ENCODE assay signal across 10 mouse cellular contexts in the genomic region with DNA sequence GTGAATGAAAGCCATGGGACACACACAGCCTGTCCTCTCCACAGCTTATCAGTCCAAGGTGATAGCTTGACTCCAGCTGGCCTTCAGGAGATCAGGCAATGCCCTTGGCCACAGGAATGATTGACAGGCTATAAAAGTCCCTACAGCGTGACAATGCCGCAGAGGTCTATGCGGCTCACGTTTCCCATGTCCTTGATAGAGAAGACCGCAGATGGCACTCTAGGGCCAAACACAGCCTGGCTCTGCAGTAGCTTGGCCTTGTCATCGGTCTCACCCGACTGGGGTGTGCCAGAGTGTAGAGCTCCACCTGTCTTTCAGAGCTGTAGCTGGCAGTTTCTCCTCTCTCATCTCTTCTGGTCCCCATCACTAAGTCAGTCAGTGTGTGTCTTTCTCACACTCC. TPM values are rescaled to one million over a fixed set of nuclear protein-coding genes. Genes with fewer than 3 reads are reported as not detected.
DNase-seq lines count a peak whose midpoint lies in the region; ATAC-seq and TF ChIP-seq lines count a peak whose summit lies in the region.
"Had no signal": no experiment of that assay in that cellular context is flagged by ENCODE, and none has a peak within 500 bp of the region (broad histone marks: within the 10 kb centered on the region; RNA-seq: fewer than 3 reads in every experiment).

No protein-coding gene starts in this region.

- no peak overlapping the region for H3K9ac ChIP-seq in neural tube, embryonic 15.5 days (replicated peaks)

- no peak overlapping the region for H3K4me2 ChIP-seq in neural tube, embryonic 15.5 days

- peak overlapping the region; percentile 78 for H3K27ac ChIP-seq in layer of hippocampus, adult 2 months
- peak overlapping the region; percentile 69 for H3K27ac ChIP-seq in heart, embryonic 10.5 days
- H3K27ac ChIP-seq in neural tube, embryonic 15.5 days (replicated peaks), result peak overlapping the region; percentile 65

- no peak overlapping the region for H3K4me3 ChIP-seq in layer of hippocampus, adult 2 months
- H3K4me3 ChIP-seq in heart, embryonic 10.5 days, result no peak overlapping the region
- no peak overlapping the region for H3K4me3 ChIP-seq in neural tube, embryonic 15.5 days (replicated peaks)

- no peaks in the 10 kb centered on the region for H3K9me3 ChIP-seq in heart, embryonic 10.5 days
- no peaks in the 10 kb centered on the region for H3K9me3 ChIP-seq in neural tube, embryonic 15.5 days (replicated peaks)

- peak; percentile 82 for ATAC-seq in cerebellum, adult (ENCODE audit: insufficient number of reproducible peaks, low FRiP score, low TSS enrichment)
- ATAC-seq in neural tube, embryonic 15.5 days (ENCODE audit: low FRiP score), result peak; percentile 21; the same call in 1 of the 2 replicates
- no peak for ATAC-seq in CD4-positive, CD25-positive, alpha-beta regulatory T cell, adult 4 months

- 40% methylated on average over 7 of the region's 7 CpGs for WGBS in heart, embryonic 10.5 days
- 63% methylated on average over 7 of the region's 7 CpGs for WGBS in neural tube, embryonic 15.5 days

- H3K4me1 ChIP-seq in heart, embryonic 10.5 days, result peaks cover 32% of the 10 kb centered on the region
- peaks cover 25% of the 10 kb centered on the region for H3K4me1 ChIP-seq in neural tube, embryonic 15.5 days

- no peak for DNase-seq in cerebellum, postnatal 4 days (ENCODE audit: low spot score in 2 of 2)
- DNase-seq in layer of hippocampus, adult 2 months (ENCODE audit: low spot score in 2 of 2), result no peak
- no peak for DNase-seq in layer of hippocampus, postnatal 36 days
- peak; percentile 78 for DNase-seq in heart, embryonic 10.5 days (ENCODE audit: low spot score)
- no peak for DNase-seq in urinary bladder, postnatal 25 days (ENCODE audit: low spot score)
- DNase-seq: kidney, postnatal 4 days; liver had no signal

- no peaks in the 10 kb centered on the region for H3K36me3 ChIP-seq in heart, embryonic 10.5 days
- peaks cover 18% of the 10 kb centered on the region for H3K36me3 ChIP-seq in neural tube, embryonic 15.5 days

- peak; percentile 66 for TF ChIP-seq CTCF in layer of hippocampus, adult 2 months (conservative IDR thresholded peaks at IDR 0.05)

- H3K27me3 ChIP-seq in heart, embryonic 10.5 days (ENCODE audit: insufficient read depth, poor library complexity, severe bottlenecking), result no peaks in the 10 kb centered on the region
- H3K27me3 ChIP-seq in neural tube, embryonic 15.5 days (replicated peaks), result no peaks in the 10 kb centered on the region

RNA-seq across cellular contexts. Expression of a gene that starts 52.5 kb away (rescaled TPM):
- total RNA-seq in layer of hippocampus, adult 2 months (2021), result 100 to 1,000 TPM; 133 to 144 TPM
- total RNA-seq in layer of hippocampus, postnatal 36 days (2021), result 100 to 1,000 TPM; 157 to 178 TPM
- 17.4 and 30.7 TPM in 2 replicates for polyA plus RNA-seq in heart, embryonic 10.5 days (2016; fragmentation: Nextera tagmentation; extraction: Ambion mirVana)
- 9.4 and 9.7 TPM in 2 replicates for polyA plus RNA-seq in neural tube, embryonic 15.5 days (2015; fragmentation: Nextera tagmentation; extraction: Ambion mirVana)
- 1 to 10 TPM in 1 of 2 experiments, under 1 TPM in 1; 0.81 to 1.7 TPM for polyA plus RNA-seq in CD4-positive, CD25-positive, alpha-beta regulatory T cell, adult 4 months (2017; shearing (Covaris generic))
